Mouse (Mus musculus) CH12.LX (cell line): Measurements from ENCODE around the gene Map2k5. TPM values are rescaled to one million over a fixed set of nuclear protein-coding genes. Genes with fewer than 3 reads are reported as not detected.

Source experiments
- DNase-seq: peaks from one replicate; pipeline ENCODE4 v3.0.0-alpha.2; 2013; ENCODE audit errors: extremely low read depth
- H3K27ac ChIP-seq: 2 replicates; pipeline ENCODE4 v1.5.1; 2012; ENCODE audit warnings: low read depth, mild to moderate bottlenecking, control low read depth, moderate library complexity; ENCODE audit not compliant: insufficient read depth
- H3K27me3 ChIP-seq: replicated peaks from 2 replicates; pipeline ENCODE3; 2012; ENCODE audit warnings: inconsistent platforms
- H3K36me3 ChIP-seq, 2 experiments: replicated peaks in 1 of 2; 2 replicates each; pipeline versions ENCODE3 to v1.6.1; 2012; ENCODE audit warnings: inconsistent platforms in 1 of 2, low read length in 1 of 2, mild to moderate bottlenecking in 1 of 2, mixed read lengths in 1 of 2, moderate library complexity in 1 of 2; ENCODE audit not compliant: control insufficient read depth in 1 of 2, insufficient read depth in 1 of 2
- H3K4me1 ChIP-seq, 2 experiments: 2 replicates each; pipeline ENCODE4 v1.6.1; 2012; ENCODE audit warnings: inconsistent platforms in 1 of 2, moderate library complexity in 1 of 2; ENCODE audit not compliant: insufficient read depth in 2 of 2, control insufficient read depth in 1 of 2
- H3K4me2 ChIP-seq: 2 replicates; pipeline ENCODE4 v1.6.1; 2012; ENCODE audit warnings: low read depth, mild to moderate bottlenecking, control low read depth; ENCODE audit not compliant: poor library complexity, insufficient read depth, severe bottlenecking
- H3K4me3 ChIP-seq, 3 experiments: fragments of 150-350 bp in 1 of 3; sonication (generic) in 1 of 3; replicated peaks in 1 of 3; 2 replicates each; pipeline versions ENCODE3 to v1.5.1; 2011 to 2012; ENCODE audit warnings: low read depth in 2 of 3, low read length in 2 of 3, mild to moderate bottlenecking in 2 of 3, moderate library complexity in 2 of 3, control low read depth in 1 of 3, improper control_type of control experiment in 1 of 3, inconsistent platforms in 1 of 3, mixed read lengths in 1 of 3; ENCODE audit not compliant: poor library complexity in 1 of 3
- H3K79me2 ChIP-seq: replicated peaks from 2 replicates; pipeline ENCODE4 v1.6.1; 2012; ENCODE audit warnings: mild to moderate bottlenecking, moderate library complexity; ENCODE audit not compliant: control insufficient read depth, poor library complexity, insufficient read depth, severe bottlenecking; ENCODE audit errors: extremely low read depth
- H3K9ac ChIP-seq: 2 replicates; pipeline ENCODE4 v1.6.1; 2012; ENCODE audit warnings: low read depth, mild to moderate bottlenecking, control low read depth, moderate library complexity; ENCODE audit not compliant: insufficient read depth
- H3K9me3 ChIP-seq: replicated peaks from 2 replicates; pipeline ENCODE3; 2012; ENCODE audit warnings: low read length, inconsistent platforms, mixed read lengths
- CHD2 ChIP-seq: IDR thresholded peaks from 2 replicates; pipeline ENCODE4 v1.6.1; 2011; ENCODE audit warnings: low read length, improper control_type of control experiment
- EP300 ChIP-seq: IDR thresholded peaks from 2 replicates; pipeline ENCODE4 v1.6.1; 2011; ENCODE audit warnings: low read length, improper control_type of control experiment
- ETS1 ChIP-seq: conservative IDR thresholded peaks from 2 replicates; pipeline ENCODE4 v1.6.1; 2012; ENCODE audit warnings: low read depth, mild to moderate bottlenecking, inconsistent platforms, low read length, improper control_type of control experiment, moderate library complexity
- GABPA ChIP-seq: IDR thresholded peaks from 2 replicates; pipeline ENCODE4 v1.6.1; 2012; ENCODE audit warnings: low read depth, low read length, improper control_type of control experiment, inconsistent platforms; ENCODE audit not compliant: insufficient replicate concordance
- HCFC1 ChIP-seq: IDR thresholded peaks from 2 replicates; pipeline ENCODE4 v1.6.1; 2012; ENCODE audit warnings: low read depth, mild to moderate bottlenecking, inconsistent platforms, low read length, improper control_type of control experiment
- JUN ChIP-seq: IDR thresholded peaks from 2 replicates; pipeline ENCODE4 v1.6.1; 2011; ENCODE audit warnings: low read depth, mild to moderate bottlenecking, low read length, improper control_type of control experiment, moderate library complexity; ENCODE audit not compliant: insufficient read depth
- JUND ChIP-seq: conservative IDR thresholded peaks from 2 replicates; pipeline ENCODE4 v1.6.1; 2011; ENCODE audit warnings: low read depth, low read length, improper control_type of control experiment
- MAFK ChIP-seq: IDR thresholded peaks from 2 replicates; pipeline ENCODE4 v1.6.1; 2011; ENCODE audit warnings: low read length, improper control_type of control experiment; ENCODE audit not compliant: insufficient replicate concordance
- MAX ChIP-seq: IDR thresholded peaks from 2 replicates; pipeline ENCODE4 v1.6.1; 2011; ENCODE audit warnings: low read length, improper control_type of control experiment
- MEF2A ChIP-seq: IDR thresholded peaks from 2 replicates; pipeline ENCODE4 v1.6.1; 2014; ENCODE audit warnings: low read depth, mild to moderate bottlenecking, inconsistent platforms, low read length, improper control_type of control experiment, borderline replicate concordance
- NELFE ChIP-seq: IDR thresholded peaks from 2 replicates; pipeline ENCODE4 v1.6.1; 2011; ENCODE audit warnings: low read depth, low read length, improper control_type of control experiment
- NRF1 ChIP-seq: IDR thresholded peaks from 2 replicates; pipeline ENCODE4 v1.6.1; 2014; ENCODE audit warnings: low read depth, mild to moderate bottlenecking, inconsistent platforms, low read length, improper control_type of control experiment, moderate library complexity
- PAX5 ChIP-seq: IDR thresholded peaks from 2 replicates; pipeline ENCODE4 v1.6.1; 2012; ENCODE audit warnings: low read length, inconsistent platforms, mixed read lengths
- RCOR1 ChIP-seq: conservative IDR thresholded peaks from 2 replicates; pipeline ENCODE4 v1.6.1; 2012; ENCODE audit warnings: low read depth, mild to moderate bottlenecking, inconsistent platforms, low read length, improper control_type of control experiment
- TBP ChIP-seq: conservative IDR thresholded peaks from 2 replicates; pipeline ENCODE4 v1.6.1; 2011; ENCODE audit warnings: low read depth, low read length, improper control_type of control experiment
- UBTF ChIP-seq: IDR thresholded peaks from 2 replicates; pipeline ENCODE4 v1.6.1; 2012; ENCODE audit warnings: low read depth, mild to moderate bottlenecking, inconsistent platforms, low read length, improper control_type of control experiment, moderate library complexity
- USF1 ChIP-seq: IDR thresholded peaks from 2 replicates; pipeline ENCODE4 v1.6.1; 2014; ENCODE audit warnings: low read depth, mild to moderate bottlenecking, inconsistent platforms, low read length, improper control_type of control experiment
- USF2 ChIP-seq: conservative IDR thresholded peaks from 2 replicates; pipeline ENCODE4 v1.6.1; 2011; ENCODE audit warnings: low read depth, low read length, improper control_type of control experiment
- ZC3H11A ChIP-seq: IDR thresholded peaks from 2 replicates; pipeline ENCODE4 v1.6.1; 2012; ENCODE audit warnings: low read depth, mild to moderate bottlenecking, inconsistent platforms, low read length, improper control_type of control experiment
- ZKSCAN1 ChIP-seq: IDR thresholded peaks from 2 replicates; pipeline ENCODE4 v1.6.1; 2012; ENCODE audit warnings: low read depth, inconsistent platforms, low read length, improper control_type of control experiment, borderline replicate concordance
- ZNF384 ChIP-seq: IDR thresholded peaks from 2 replicates; pipeline ENCODE4 v1.6.1; 2012; ENCODE audit warnings: low read depth, low read length, improper control_type of control experiment, inconsistent platforms
- dilution Hi-C: fragments of 300-500 bp; cut with MboI; formaldehyde crosslinking; loops from 2 replicates; pipeline ENCODE4 v1.14.3; 2020; ENCODE audit warnings: low sequenced_read_pairs; ENCODE audit not compliant: extremely low pct_unique_long_range_greater_than_20kb, extremely low pct_ligation_motif_present
- in situ Hi-C: fragments of 300-500 bp; cut with MboI; formaldehyde crosslinking; loops from 3 replicates; pipeline ENCODE4 v1.14.3; 2019; ENCODE audit warnings: low sequenced_read_pairs, low pct_ligation_motif_present, low pct_unique_long_range_greater_than_20kb, mixed read lengths
- polyA plus RNA-seq: library from polyadenylated mRNA; unstranded; fragments of >175 nt; gene quantifications from 2 replicates; pipeline ENCODE4 v1.2.1, GENCODE M21; 2012; ENCODE audit warnings: low read depth; ENCODE audit not compliant: insufficient read length
- total RNA-seq, 2 experiments: library from RNA; depleted of rRNA; stranded (reverse); fragments of 300-350 nt in 1 of 2; fragments of >200 nt in 1 of 2; gene quantifications; 2 replicates each; pipeline ENCODE4 v1.2.3; 2012 to 2014

Map2k5 gene
- total and polyA plus RNA-seq, 3 experiments = 10.8 to 22.6 (median 11.2) TPM

- DNase-seq = no peak
- Histone ChIP-seq H3K4me3 (no peak overlapping the region), H3K27me3 (no peaks in the 10 kb centered on the region), H3K9me3 (no peaks in the 10 kb centered on the region), H3K27ac (no peak overlapping the region), H3K9ac (no peak overlapping the region), H3K79me2 (no peaks in the 10 kb centered on the region), H3K36me3 (peaks cover 20 to 47% of the 10 kb centered on the region in 2 experiments), H3K4me1 (peaks cover 0 to 32% of the 10 kb centered on the region in 2 experiments; a peak in 2 of 4 replicates), H3K4me2 (no peak overlapping the region)
- no peak for TF ChIP-seq MAFK
- no peak for TF ChIP-seq UBTF
- no peak for TF ChIP-seq TBP
- TF ChIP-seq ZC3H11A = no peak
- TF ChIP-seq HCFC1 = no peak
- no peak for TF ChIP-seq RCOR1
- TF ChIP-seq MAX = no peak
- TF ChIP-seq USF1 = no peak
- TF ChIP-seq EP300 = no peak
- no peak for TF ChIP-seq ZKSCAN1
- dilution Hi-C loops (no loop called here), in situ Hi-C loops (no loop called here)
Measured at GRCm38 (mm10) chr9:63354168-63354567, 23.5 kb downstream of the Map2k5 start.

- TF ChIP-seq ZKSCAN1 = no peak
- no peak for TF ChIP-seq TBP
- no peak for TF ChIP-seq NRF1
- no peak for TF ChIP-seq CHD2
- TF ChIP-seq NELFE = no peak
- TF ChIP-seq MEF2A = no peak
- TF ChIP-seq RCOR1 = no peak
- TF ChIP-seq JUN = no peak
- no peak for TF ChIP-seq ZNF384
- no peak for TF ChIP-seq UBTF
- no peak for TF ChIP-seq JUND
- no peak for TF ChIP-seq USF2
- no peak for TF ChIP-seq PAX5
- TF ChIP-seq GABPA = no peak
- TF ChIP-seq USF1 = no peak
- no peak for TF ChIP-seq ETS1
- TF ChIP-seq ZC3H11A = no peak
- Histone ChIP-seq H3K36me3 (peaks cover 2 to 31% of the 10 kb centered on the region in 2 experiments), H3K9me3 (no peaks in the 10 kb centered on the region), H3K4me2 (no peak overlapping the region), H3K4me3 (no peak overlapping the region), H3K27ac (no peak overlapping the region), H3K27me3 (no peaks in the 10 kb centered on the region), H3K9ac (no peak overlapping the region), H3K4me1 (peaks cover 0 to 40% of the 10 kb centered on the region in 2 experiments; a peak in 2 of 4 replicates), H3K79me2 (no peaks in the 10 kb centered on the region)
- peak; percentile 29 for DNase-seq
- in situ Hi-C loops = no loop called here
- dilution Hi-C loops = no loop called here
Measured at GRCm38 (mm10) chr9:63350030-63350429, 27.7 kb downstream of the Map2k5 start.
